Mouse (Mus musculus) CD8-positive naive resting alpha-beta T cell, adult 2 months (primary cell): ENCODE measurements around the gene Rbm47.
"Not testable (repeated sequence)": the region's sequence is repeated elsewhere in the genome, so short reads cannot be mapped to it uniquely, and the experiment has no call there.

ENCODE experiments used
- DNase-seq, 2 experiments: peaks; one replicate each; pipeline ENCODE4 v3.0.0; 2022; ENCODE audit warnings: low read depth in 2 of 2, low spot score in 2 of 2

Gene Rbm47

GRCm38 (mm10) chr5:66032826-66033225 is 140.1 kb downstream of the Rbm47 start:
- DNase-seq, result no peak

- no peak for DNase-seq
Measured at GRCm38 (mm10) chr5:66031699-66032098, 141.2 kb downstream of the Rbm47 start.

- DNase-seq, result no peak
Measured at GRCm38 (mm10) chr5:66028232-66028631, 144.7 kb downstream of the Rbm47 start.

GRCm38 (mm10) chr5:66027206-66027605 is 145.7 kb downstream of the Rbm47 start:
- DNase-seq, result no peak

- no peak for DNase-seq
Measured at GRCm38 (mm10) chr5:66026796-66027195, 146.1 kb downstream of the Rbm47 start.

GRCm38 (mm10) chr5:66015449-66015961 is 157.4 kb downstream of the Rbm47 start:
- no peak for DNase-seq

- DNase-seq, result no peak
Measured at GRCm38 (mm10) chr5:66014437-66014836, 158.5 kb downstream of the Rbm47 start.

- DNase-seq, result no peak
Measured at GRCm38 (mm10) chr5:66013999-66014398, 158.9 kb downstream of the Rbm47 start.

GRCm38 (mm10) chr5:66008245-66008967 is 164.5 kb downstream of the Rbm47 start:
- no peak for DNase-seq

GRCm38 (mm10) chr5:66005041-66005678 is 167.8 kb downstream of the Rbm47 start:
- no peak for DNase-seq

- DNase-seq, result no peak
Measured at GRCm38 (mm10) chr5:66004134-66004925, 168.6 kb downstream of the Rbm47 start, which contains the start of gene 9130230L23Rik. Gene 9130230L23Rik (minus strand): TSS chr5:66004285.

- DNase-seq, result no peak
Measured at GRCm38 (mm10) chr5:66001232-66001631, 171.7 kb downstream of the Rbm47 start.

- no peak for DNase-seq
Measured at GRCm38 (mm10) chr5:66000567-66001125, 172.3 kb downstream of the Rbm47 start.

- DNase-seq, result no peak
Measured at GRCm38 (mm10) chr5:66000074-66000473, 172.8 kb downstream of the Rbm47 start.

GRCm38 (mm10) chr5:65999106-65999505 is 173.8 kb downstream of the Rbm47 start:
- DNase-seq, result no peak

GRCm38 (mm10) chr5:65997813-65998212 is 175.1 kb downstream of the Rbm47 start:
- no peak for DNase-seq

GRCm38 (mm10) chr5:65994643-65995042 is 178.3 kb downstream of the Rbm47 start:
- DNase-seq, result no peak

- DNase-seq, result peak in 1 of 2 experiments; percentile 4
Measured at GRCm38 (mm10) chr5:65991191-65991590, 181.7 kb downstream of the Rbm47 start.

GRCm38 (mm10) chr5:65987004-65987403 is 185.9 kb downstream of the Rbm47 start:
- not testable (repeated sequence) for DNase-seq

- DNase-seq, result no peak
Measured at GRCm38 (mm10) chr5:65986426-65986825, 186.5 kb downstream of the Rbm47 start.

- no peak for DNase-seq
Measured at GRCm38 (mm10) chr5:65975731-65976130, 197.2 kb downstream of the Rbm47 start.
